Comparison of ENCODE assay signal across 22 mouse cellular contexts in genomic region chr9:69035456-69035855, GRCm38 (mm10).
"Had no signal": no experiment of that assay in that cellular context is flagged by ENCODE, and none has a peak within 500 bp of the region (broad histone marks: within the 10 kb centered on the region; RNA-seq: fewer than 3 reads in every experiment).

No protein-coding gene starts in this region.

- H3K9ac ChIP-seq: heart, embryonic 12.5 days; hindbrain, embryonic 12.5 days; hindbrain, embryonic 14.5 days; limb, embryonic 13.5 days; limb, embryonic 15.5 days; liver, embryonic 12.5 days; liver, embryonic 14.5 days had no signal

- H3K4me2 ChIP-seq: heart, embryonic 12.5 days; hindbrain, embryonic 12.5 days; hindbrain, embryonic 14.5 days; limb, embryonic 13.5 days; limb, embryonic 15.5 days; liver, embryonic 12.5 days had no signal

- H3K4me1 ChIP-seq: heart, embryonic 12.5 days; limb, embryonic 15.5 days; liver, embryonic 12.5 days had no signal

- H3K9me3 ChIP-seq: heart, embryonic 10.5 days; hindbrain, embryonic 12.5 days; limb, embryonic 13.5 days; limb, embryonic 15.5 days; liver, embryonic 12.5 days had no signal

- H3K27me3 ChIP-seq: heart, embryonic 12.5 days; hindbrain, embryonic 12.5 days; limb, embryonic 13.5 days; limb, embryonic 15.5 days; liver, embryonic 12.5 days had no signal

- H3K36me3 ChIP-seq: heart, embryonic 10.5 days; heart, embryonic 12.5 days; hindbrain, embryonic 10.5 days; hindbrain, embryonic 12.5 days; limb, embryonic 13.5 days; limb, embryonic 15.5 days; liver, embryonic 12.5 days had no signal

- DNase-seq: gastrocnemius, adult 2 months; gastrocnemius, postnatal 10 days; gastrocnemius, postnatal 25 days; heart, adult 18-20 months; heart, postnatal 10 days; heart, postnatal 4 days; kidney, adult 11 months; kidney, postnatal 10 days; layer of hippocampus, adult 9-11 months; layer of hippocampus, postnatal 36 days; left cerebral cortex, postnatal 4 days had no signal

- H3K4me3 ChIP-seq: gastrocnemius, adult 2 months; heart, embryonic 10.5 days; heart, embryonic 12.5 days; hindbrain, embryonic 10.5 days; hindbrain, embryonic 12.5 days; limb, embryonic 13.5 days; limb, embryonic 15.5 days; liver, embryonic 12.5 days had no signal

- H3K27ac ChIP-seq: heart, embryonic 10.5 days; hindbrain, embryonic 10.5 days; hindbrain, embryonic 12.5 days; hindbrain, embryonic 14.5 days; limb, embryonic 13.5 days; limb, embryonic 15.5 days; liver, embryonic 12.5 days; liver, embryonic 14.5 days had no signal

- ATAC-seq: hindbrain, embryonic 16.5 days; intestine, embryonic 16.5 days; liver, embryonic 12.5 days had no signal
